Mouse (Mus musculus): ENCODE results near the gene Gm28729.

Gene Gm28729

DNA sequence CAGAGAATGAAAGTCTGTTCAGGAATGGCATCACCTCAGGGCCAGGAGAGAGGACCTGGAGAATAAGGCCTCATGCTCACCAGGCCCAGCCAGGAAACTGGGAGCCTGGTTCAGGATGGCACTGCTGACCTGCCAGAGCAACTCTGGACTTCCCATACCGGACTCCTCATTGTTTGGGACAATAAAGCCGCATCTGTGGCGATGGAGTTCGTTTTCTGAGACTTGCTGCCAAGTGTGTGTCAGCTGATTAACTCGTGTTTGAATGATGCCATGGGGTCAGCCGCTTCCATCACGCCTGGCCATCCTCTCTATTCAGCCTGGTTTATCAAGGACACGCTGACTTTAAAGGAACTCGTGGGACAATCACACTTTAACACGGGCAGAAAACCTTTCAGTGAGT lies 61.4 kb downstream of the Gm28729 start:
- no peak for DNase-seq (ENCODE audit: low spot score in 2 of 2)

DNA sequence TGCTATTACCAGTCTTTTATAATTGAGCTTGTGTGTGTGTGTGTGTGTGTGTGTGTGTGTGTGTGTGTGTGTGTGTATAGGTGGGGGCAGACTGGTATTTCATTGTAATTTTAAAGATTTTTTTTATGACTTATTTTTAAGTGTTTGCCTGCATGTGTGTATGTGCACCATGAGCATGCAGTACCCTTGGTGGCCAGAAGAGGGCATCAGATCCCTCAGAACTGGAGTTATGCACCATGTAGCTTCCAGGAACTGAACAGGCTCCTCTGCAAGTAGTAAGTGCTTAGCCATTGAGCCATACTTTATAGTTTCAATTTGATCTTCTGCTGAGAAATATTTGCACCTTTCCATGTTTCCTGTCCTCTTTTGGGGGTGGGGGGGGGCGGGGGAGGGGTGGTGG lies 63.5 kb downstream of the Gm28729 start:
- no peak for DNase-seq (ENCODE audit: low spot score in 2 of 2)

DNA sequence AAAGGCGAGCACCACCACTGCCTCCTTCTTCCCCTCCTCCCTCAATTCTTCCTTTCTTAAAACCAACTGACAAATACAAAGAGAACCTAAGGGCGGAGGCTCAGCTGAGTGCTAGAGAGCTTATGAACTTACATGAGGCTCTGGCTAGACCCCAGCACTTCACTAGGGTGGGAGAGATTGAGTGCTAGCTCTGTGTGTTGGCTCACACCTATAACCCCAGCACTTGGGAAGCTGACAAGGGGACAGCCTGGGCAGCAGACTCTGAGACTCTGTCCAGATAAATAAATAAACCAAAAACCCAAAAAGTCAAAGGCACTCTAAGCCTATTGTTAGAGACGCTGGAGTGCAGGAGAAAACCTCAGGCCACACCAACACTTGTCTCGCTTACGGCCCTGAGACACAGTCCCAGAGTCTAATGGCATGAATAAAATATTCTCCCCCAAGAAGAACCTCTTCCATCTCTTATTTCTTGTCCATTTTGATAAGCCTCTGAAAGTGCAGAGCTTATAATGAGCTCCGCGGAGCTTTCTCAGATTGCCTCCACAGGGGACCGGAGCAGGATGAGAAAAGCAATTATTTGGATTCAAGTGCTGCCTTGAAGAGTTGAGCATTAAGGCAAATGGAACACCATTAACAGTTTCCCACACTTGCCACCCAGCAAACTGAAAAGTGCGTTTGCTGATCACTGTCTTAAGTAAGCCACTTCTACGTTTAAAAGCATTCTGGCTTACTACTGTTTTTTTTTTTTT lies 64.8 kb downstream of the Gm28729 start:
- DNase-seq (ENCODE audit: low spot score in 2 of 2), result no peak

- DNase-seq (ENCODE audit: low spot score in 2 of 2), result no peak
These were observed 69.4 kb downstream of the Gm28729 start for GRCm38 (mm10) chr9:96455618-96456017.

DNA sequence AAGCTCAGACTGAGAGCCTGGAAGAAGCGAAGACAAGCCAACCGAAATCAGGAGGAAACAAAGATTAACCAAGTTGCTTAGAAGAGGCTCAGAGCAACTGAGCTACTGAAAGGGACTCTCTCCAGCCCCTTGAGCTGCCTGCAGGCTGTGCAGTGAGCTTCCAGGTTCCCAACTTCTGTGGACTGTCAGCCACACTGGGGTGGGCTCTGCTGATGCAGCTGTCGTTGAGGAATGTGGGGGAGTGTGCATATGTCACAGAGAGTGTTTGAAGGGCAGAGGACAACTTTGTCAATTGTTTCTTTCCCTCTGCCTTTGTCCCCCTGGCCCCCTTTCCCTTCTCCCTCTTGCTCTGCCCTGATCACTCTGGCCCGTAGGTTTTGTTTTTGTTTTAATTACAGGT lies 72.1 kb downstream of the Gm28729 start:
- no peak for DNase-seq (ENCODE audit: low spot score in 2 of 2)

GRCm38 (mm10) chr9:96450900-96451720 lies 74.0 kb downstream of the Gm28729 start:
- no peak for DNase-seq (ENCODE audit: low spot score in 2 of 2)

GRCm38 (mm10) chr9:96449514-96449913 lies 75.5 kb downstream of the Gm28729 start:
- no peak for DNase-seq (ENCODE audit: low spot score in 2 of 2)

GRCm38 (mm10) chr9:96445351-96445750 lies 79.7 kb downstream of the Gm28729 start:
- no peak for DNase-seq (ENCODE audit: low spot score in 2 of 2)

DNA sequence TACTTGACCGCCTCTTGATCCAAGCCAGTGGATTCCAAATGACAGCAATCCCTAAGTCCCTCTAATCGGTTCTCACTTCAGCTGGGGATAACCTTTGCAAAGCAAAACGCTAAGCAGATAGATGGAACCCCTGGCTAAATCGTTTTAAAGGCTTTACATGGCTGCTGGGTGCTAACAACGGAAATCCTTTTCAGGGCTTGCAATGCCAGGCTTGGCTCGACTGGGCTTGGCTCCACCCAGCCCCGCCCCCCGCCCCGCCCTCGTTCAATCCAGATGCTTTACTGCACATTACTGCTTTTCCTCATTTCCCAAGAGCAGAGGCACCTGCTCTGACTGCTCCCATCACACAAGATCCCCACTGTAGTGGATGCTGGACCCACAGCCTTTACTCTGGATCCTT lies 83.0 kb downstream of the Gm28729 start:
- DNase-seq (ENCODE audit: low spot score in 2 of 2), result no peak

DNA sequence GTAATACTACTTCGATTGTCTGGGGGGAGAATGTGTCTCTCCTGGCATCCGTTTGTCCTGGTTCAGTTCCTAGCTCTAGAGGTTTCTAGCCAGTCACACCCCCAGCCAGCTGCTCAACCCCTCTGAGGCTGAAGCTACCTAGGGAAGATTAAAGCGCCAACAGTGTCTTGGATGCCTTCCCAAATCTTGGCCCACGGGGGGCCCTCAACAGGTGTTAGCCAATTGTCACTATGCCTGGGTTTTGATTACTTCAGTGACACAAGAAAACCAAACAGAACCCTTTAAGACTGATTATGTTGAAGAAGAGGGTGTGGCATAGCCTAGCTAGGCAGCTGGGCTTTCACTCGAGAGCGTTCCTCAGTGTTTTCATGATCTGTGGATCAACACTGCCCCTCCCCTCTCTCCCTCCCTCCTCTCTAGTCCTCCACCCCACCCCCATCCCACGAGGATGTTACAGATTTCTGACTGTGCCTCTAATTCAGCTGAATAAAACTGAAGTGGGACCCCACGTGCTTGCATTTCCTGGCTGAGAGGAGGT lies 86.7 kb downstream of the Gm28729 start:
- peak in 1 of 2 experiments; percentile 16 for DNase-seq (ENCODE audit: low spot score in 2 of 2)

DNA sequence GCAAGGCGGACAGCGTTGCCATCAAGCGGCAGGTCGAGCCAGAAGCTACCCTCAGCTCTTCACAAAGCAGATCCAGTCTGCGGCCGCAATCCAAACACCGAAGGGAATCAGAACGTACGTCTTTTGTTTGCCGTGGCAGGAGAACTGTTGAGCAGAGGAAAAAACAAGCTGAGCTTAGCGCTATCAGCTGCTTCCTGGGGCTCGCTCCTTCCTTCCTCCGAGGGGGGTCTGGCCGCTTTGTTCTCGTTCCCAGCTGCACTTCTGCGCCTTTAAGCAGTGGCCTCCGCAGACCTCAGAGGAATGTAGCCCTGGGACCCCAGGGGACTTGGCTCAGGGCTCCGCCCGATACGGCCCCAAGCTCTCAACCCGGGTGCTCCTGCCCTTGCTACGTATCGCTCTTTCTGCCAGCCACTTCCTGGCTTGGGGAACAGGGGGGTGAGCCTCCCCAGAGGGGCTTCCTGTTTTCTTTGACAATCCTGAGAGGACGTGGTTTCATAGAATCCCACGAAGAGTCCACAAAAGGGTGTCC lies 87.2 kb downstream of the Gm28729 start:
- DNase-seq (ENCODE audit: low spot score in 2 of 2), result peak in 1 of 2 experiments; percentile 44

DNA sequence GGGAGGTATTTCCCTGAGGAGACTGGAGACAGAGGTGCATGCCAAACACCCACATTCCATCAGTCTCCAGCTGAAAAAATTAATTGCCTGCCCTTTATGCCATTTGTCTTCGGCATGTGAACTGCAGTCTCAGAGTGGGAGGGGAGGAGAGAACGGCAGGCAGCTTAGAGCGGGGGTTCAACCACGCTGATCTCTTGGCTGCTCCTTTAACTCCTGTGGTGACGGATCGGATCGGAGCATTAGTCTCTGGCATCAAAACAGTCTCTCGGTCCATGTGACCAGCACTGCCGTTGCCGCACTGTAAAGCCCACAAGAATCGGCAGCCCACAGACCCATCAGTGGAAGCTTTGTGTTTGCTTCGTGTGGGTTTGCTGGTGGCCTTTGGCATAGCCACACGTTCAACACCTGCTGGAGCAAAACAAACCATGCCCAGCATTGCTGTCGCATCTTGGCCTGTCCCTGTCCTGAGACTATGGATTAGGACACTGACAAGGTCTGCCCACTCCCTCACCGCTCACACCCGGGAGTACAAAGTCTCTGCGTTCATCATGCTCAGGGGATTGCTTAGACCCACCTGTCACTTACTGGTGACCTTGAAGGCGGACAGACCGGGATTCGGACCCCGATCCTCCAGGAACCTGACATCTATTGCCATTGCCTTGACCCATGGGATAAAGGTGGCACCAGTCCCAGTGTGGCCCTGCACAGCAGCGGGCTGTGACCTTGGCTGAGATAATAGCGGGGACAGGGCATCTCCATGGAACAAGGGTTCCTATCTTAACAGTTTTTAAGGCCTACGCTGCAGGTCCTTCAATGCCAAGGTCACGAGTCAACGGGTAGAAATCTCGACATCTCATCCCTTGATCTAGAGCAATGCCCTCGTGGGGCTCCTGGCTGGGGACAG lies 87.9 kb downstream of the Gm28729 start:
- peak in 1 of 2 experiments; percentile 17 for DNase-seq (ENCODE audit: low spot score in 2 of 2)

All from cerebellum, postnatal 4 days (tissue).